Mouse (Mus musculus) hindbrain, embryonic 12.5 days (tissue): ENCODE measurements around the gene Sdk2. TPM values are rescaled to one million over a fixed set of nuclear protein-coding genes. Genes with fewer than 3 reads are reported as not detected.
A peak's percentile ranks its signal among the peaks of the same experiment; 100 is the strongest.

Experiments
- ATAC-seq: fragments of 200-750 bp; cut with Nextera tagmentation; 2 replicates; pipeline ENCODE4 v1.8.0; 2017; ENCODE audit warnings: moderate TSS enrichment; ENCODE audit not compliant: low FRiP score
- H3K27ac ChIP-seq: fragments of 300-500 bp; sonication (generic); 2 replicates; pipeline ENCODE4 v1.5.1; 2016; ENCODE audit warnings: mild to moderate bottlenecking
- H3K27me3 ChIP-seq: fragments of 300-500 bp; sonication (generic); 2 replicates; pipeline ENCODE4 v1.6.1; 2016; ENCODE audit warnings: mild to moderate bottlenecking
- H3K36me3 ChIP-seq: fragments of 300-500 bp; sonication (generic); 2 replicates; pipeline ENCODE4 v1.6.1; 2016; ENCODE audit warnings: mild to moderate bottlenecking
- H3K4me1 ChIP-seq: fragments of 300-500 bp; sonication (generic); 2 replicates; pipeline ENCODE4 v1.6.1; 2016
- H3K4me2 ChIP-seq: fragments of 300-500 bp; sonication (generic); replicated peaks from 2 replicates; pipeline ENCODE4 v1.6.1; 2016; ENCODE audit warnings: mild to moderate bottlenecking
- H3K4me3 ChIP-seq: fragments of 300-500 bp; sonication (generic); 2 replicates; pipeline ENCODE4 v1.5.1; 2016; ENCODE audit warnings: mild to moderate bottlenecking
- H3K9ac ChIP-seq: fragments of 300-500 bp; sonication (generic); 2 replicates; pipeline ENCODE4 v1.6.1; 2016; ENCODE audit warnings: mild to moderate bottlenecking, moderate library complexity
- H3K9me3 ChIP-seq: fragments of 300-500 bp; sonication (generic); replicated peaks from 2 replicates; pipeline ENCODE4 v1.6.1; 2016; ENCODE audit warnings: mild to moderate bottlenecking
- WGBS: fragments of 180-500 bp; shearing (Covaris S2); methylation state at CpG from one replicate; pipeline ENCODE4 v1.1.7; 2016; 5-methylcytosine and 5-hydroxymethylcytosine counted together
- polyA plus RNA-seq: library from polyadenylated mRNA; unstranded; fragments of >200 nt; fragmentation: Nextera tagmentation; extraction: Ambion mirVana; gene quantifications from 2 replicates; pipeline ENCODE4 v1.2.1, GENCODE M21; 2016

Gene Sdk2
- polyA plus RNA-seq, 1 experiment from 2014 or later, result 7.1 TPM

DNA sequence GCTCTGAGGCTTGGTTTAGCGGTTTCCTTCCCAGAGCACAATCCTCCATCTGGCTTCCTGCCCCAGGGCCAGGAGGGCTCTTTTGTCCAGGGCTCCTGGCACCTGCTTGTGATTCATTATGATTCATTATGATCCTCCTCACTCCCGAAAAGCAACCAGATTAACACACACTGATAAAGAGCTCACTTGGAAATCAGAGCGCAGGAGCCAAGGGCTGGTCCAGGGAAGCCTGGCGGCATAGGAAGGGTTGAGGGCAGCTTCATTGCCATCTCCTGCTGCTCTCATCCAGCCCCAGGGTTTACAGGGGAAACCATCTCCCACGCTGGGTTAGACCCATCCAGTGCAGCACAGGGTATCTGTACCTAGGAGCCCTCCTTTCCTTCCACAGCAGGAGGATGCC lies 143.7 kb downstream of the Sdk2 start:
- no peaks in the 10 kb centered on the region for H3K27me3 ChIP-seq
- 0 out of 2 replicates have a peak overlapping the region, but pooled peaks have one; percentile 23 for H3K27ac ChIP-seq
- no peak overlapping the region for H3K4me3 ChIP-seq
- H3K9me3 ChIP-seq, result no peaks in the 10 kb centered on the region
- no peaks in the 10 kb centered on the region for H3K36me3 ChIP-seq
- WGBS, result 38% methylated on average over 5 of the region's 5 CpGs
- H3K4me2 ChIP-seq, result no peak overlapping the region
- peak; percentile 72 for ATAC-seq
- no peak overlapping the region for H3K9ac ChIP-seq
- H3K4me1 ChIP-seq, result peaks cover 23% of the 10 kb centered on the region

DNA sequence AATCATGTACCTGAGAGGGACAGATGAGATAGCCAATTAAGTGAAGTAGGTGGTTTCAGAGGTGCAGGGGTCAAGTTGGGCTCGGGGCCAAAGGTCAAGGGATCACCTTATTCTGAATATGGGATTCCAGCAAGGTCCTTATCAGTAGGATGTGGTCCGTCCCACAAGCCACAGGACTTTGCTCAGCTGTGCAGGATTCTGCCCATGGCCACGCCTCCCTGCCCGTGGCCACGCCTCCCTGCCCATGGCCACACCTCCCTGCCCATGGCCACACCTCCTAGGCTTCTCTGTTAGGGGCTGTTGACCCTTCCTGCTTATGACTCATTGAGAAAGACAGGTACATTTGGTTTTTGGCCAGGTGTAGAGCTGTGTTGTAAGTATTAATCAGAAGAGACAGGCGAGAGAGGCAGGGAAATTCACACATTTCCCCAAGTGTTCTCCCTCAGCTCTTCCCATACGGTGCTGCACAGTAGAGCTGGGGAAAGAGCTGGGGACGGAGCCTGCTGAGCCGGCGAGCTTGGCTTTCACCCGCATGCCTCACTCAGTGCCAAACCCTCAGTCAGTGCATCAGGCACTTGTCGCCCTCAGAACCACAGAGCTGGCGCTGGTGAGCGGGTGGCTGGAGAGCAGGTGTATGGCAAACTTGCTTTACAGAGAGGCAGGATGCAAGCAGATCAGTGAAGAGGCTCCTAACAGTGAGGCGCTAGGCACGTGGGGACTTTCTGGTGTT lies 163.6 kb downstream of the Sdk2 start:
- H3K4me1 ChIP-seq, result peaks cover 5% of the 10 kb centered on the region
- no peak overlapping the region for H3K4me2 ChIP-seq
- 77% methylated on average over 16 of the region's 16 CpGs for WGBS
- no peaks in the 10 kb centered on the region for H3K9me3 ChIP-seq
- no peak overlapping the region for H3K4me3 ChIP-seq
- no peak for ATAC-seq
- no peak overlapping the region for H3K27ac ChIP-seq
- H3K9ac ChIP-seq, result no peak overlapping the region
- no peaks in the 10 kb centered on the region for H3K27me3 ChIP-seq
- no peaks in the 10 kb centered on the region for H3K36me3 ChIP-seq

DNA sequence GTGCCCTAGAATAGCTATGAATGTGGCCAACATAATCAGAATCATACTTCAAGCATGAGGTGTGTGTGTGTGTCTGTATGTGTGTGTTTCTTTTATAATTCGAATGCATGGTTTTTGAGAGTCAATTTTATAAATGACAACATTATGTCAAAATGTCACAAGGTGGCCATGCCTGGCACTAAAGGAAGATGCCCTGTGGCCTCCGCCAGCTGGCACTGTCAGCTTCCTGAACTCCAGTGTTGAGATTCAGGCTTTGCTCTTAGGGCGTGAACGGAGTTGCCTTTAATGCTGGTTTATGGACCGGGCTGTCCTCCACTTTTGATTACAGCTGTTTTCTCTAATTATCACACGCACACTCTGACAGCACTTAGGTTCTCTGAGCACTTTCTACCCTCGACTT lies 164.9 kb downstream of the Sdk2 start:
- H3K4me2 ChIP-seq, result no peak overlapping the region
- H3K4me3 ChIP-seq, result no peak overlapping the region
- H3K27ac ChIP-seq, result no peak overlapping the region
- no peaks in the 10 kb centered on the region; the same call in 1 of the 2 replicates for H3K27me3 ChIP-seq
- 0 out of 2 replicates have a peak, but pooled peaks cover 4% of the 10 kb centered on the region for H3K4me1 ChIP-seq
- no peaks in the 10 kb centered on the region for H3K36me3 ChIP-seq
- 93% methylated on average over 7 of the region's 7 CpGs for WGBS
- ATAC-seq, result no peak
- H3K9ac ChIP-seq, result no peak overlapping the region
- H3K9me3 ChIP-seq, result no peaks in the 10 kb centered on the region

DNA sequence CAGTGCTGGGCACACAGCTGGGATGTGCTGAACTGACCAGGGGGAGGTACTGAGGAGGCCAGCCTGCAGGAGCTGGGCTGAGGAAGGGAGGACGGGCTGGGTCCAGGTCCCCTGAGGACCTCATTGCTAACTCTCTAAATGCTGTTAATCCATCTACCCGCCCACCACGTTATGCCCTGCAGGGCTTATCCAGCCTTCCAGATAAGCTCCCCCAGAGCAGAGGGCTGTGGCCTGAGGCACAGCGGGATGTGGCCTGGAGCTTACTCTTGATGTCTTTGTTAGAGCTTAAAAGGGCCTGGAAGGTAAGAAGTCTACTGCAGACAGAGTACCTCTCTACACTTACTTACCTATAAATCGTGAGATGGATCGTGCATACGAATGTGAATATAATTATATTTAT lies 168.2 kb downstream of the Sdk2 start:
- Histone ChIP-seq H3K4me1 (0 out of 2 replicates have a peak, but pooled peaks cover 4% of the 10 kb centered on the region), H3K27ac (no peak overlapping the region), H3K9ac (no peak overlapping the region), H3K36me3 (no peaks in the 10 kb centered on the region), H3K4me2 (no peak overlapping the region), H3K4me3 (no peak overlapping the region), H3K9me3 (no peaks in the 10 kb centered on the region), H3K27me3 (no peaks in the 10 kb centered on the region; the same call in 1 of the 2 replicates)
- WGBS, result 47% methylated on average over 7 of the region's 7 CpGs
- ATAC-seq, result no peak

DNA sequence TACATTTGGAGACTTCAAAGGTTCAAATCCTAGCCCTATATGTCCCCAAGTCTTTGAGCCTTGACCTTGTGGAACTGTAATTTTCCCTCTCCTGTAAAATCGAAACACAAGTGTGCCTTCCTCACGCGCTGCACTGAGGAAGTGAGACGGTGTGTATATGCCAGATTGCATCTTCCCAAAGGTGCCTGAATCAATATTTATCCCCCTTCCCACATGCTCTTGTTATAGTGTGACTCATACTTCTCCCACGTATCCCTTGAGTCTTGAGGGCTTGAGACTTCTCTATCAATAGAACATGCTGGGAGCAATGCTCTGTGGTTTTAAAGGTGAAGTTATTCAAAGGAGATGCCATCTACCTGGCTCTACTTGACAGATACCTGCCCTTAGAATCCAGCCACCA lies 170.8 kb downstream of the Sdk2 start:
- no peak overlapping the region for H3K4me3 ChIP-seq
- H3K4me2 ChIP-seq, result no peak overlapping the region
- peaks cover 22% of the 10 kb centered on the region for H3K4me1 ChIP-seq
- 93% methylated on average over 5 of the region's 5 CpGs for WGBS
- no peak for ATAC-seq
- H3K36me3 ChIP-seq, result no peaks in the 10 kb centered on the region
- no peak overlapping the region for H3K9ac ChIP-seq
- no peaks in the 10 kb centered on the region for H3K9me3 ChIP-seq
- H3K27me3 ChIP-seq, result no peaks in the 10 kb centered on the region; the same call in 1 of the 2 replicates
- no peak overlapping the region for H3K27ac ChIP-seq

DNA sequence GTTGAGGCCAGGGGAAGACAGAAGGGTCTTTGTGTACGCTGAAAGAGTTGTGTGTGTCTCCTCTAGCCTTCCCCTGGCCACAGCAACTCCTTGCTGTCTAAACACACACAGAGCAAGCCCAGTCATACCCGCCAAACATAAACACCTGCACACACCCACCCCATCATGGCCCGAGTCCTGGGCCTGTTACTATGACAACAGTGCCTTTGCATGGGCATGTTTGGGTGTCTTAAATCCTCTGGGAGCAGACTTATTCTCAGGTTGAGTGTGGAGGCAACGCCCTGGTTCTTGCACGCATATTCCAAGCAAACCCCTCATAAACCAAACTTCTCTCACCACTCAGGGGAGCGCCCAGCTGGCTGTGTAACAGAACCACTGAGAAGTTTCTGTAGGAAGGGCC lies 173.9 kb downstream of the Sdk2 start:
- 76% methylated on average over 6 of the region's 6 CpGs for WGBS
- H3K4me2 ChIP-seq, result no peak overlapping the region
- peaks cover 18% of the 10 kb centered on the region for H3K4me1 ChIP-seq
- no peaks in the 10 kb centered on the region; the same call in 1 of the 2 replicates for H3K27me3 ChIP-seq
- no peaks in the 10 kb centered on the region for H3K36me3 ChIP-seq
- no peaks in the 10 kb centered on the region for H3K9me3 ChIP-seq
- H3K27ac ChIP-seq, result no peak overlapping the region
- H3K9ac ChIP-seq, result no peak overlapping the region
- no peak for ATAC-seq
- H3K4me3 ChIP-seq, result no peak overlapping the region

DNA sequence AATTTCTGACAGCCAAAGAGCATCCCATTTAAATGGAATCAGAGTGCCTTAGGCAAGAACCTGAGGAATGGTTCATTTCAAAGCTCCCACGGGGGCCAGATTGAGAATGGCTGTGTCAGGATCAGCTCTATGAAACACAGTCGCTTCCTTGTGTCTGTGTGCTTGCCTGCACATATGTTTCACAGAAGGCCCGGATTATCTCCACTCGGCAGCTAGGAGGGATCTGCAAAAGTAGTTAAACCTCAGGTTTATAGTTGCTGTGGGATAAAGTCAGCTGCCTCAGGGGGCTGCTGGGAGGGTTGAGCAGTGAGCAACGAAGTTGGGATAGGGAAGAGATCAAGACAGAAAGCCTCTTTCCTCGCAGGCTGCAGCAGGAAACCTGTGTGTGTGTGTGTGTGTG lies 174.8 kb downstream of the Sdk2 start:
- no peaks in the 10 kb centered on the region for H3K36me3 ChIP-seq
- H3K27ac ChIP-seq, result peak overlapping the region; percentile 18; the same call in 1 of the 2 replicates
- no peak overlapping the region for H3K9ac ChIP-seq
- H3K27me3 ChIP-seq, result no peaks in the 10 kb centered on the region
- WGBS, result 56% methylated on average over 6 of the region's 6 CpGs
- no peak for ATAC-seq
- peaks cover 18% of the 10 kb centered on the region for H3K4me1 ChIP-seq
- no peak overlapping the region for H3K4me3 ChIP-seq
- H3K4me2 ChIP-seq, result no peak overlapping the region
- H3K9me3 ChIP-seq, result no peaks in the 10 kb centered on the region

DNA sequence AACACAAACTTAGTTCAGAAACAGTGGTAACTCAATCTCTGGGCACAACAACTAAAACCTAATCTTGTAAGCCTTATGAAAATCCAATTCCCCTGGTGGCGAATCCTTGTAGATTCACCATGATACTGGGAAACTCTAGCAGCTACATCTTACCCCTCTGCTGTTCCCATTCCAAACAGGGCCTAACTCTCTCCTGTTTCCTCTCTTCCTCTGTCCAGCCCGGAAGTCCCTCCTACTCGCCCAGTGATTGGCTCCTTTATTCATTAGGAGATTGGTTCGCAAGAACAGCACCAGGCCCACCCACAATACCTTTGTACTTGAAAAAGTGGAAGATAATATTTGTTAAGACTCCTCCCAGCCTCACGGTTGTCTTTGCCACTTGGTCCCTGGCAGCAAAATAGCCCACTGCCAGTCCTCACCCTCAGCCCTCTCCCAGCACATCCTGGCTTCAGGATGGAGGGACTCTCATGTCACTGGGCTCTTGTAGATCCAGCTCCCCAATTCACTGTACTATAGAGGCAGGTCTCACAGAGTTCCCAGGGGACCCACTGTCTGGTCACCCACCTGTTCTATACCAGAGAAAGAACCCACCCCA lies 178.6 kb downstream of the Sdk2 start:
- Histone ChIP-seq H3K4me3 (no peak overlapping the region), H3K27ac (no peak overlapping the region), H3K4me1 (peaks cover 15% of the 10 kb centered on the region), H3K36me3 (no peaks in the 10 kb centered on the region), H3K9ac (no peak overlapping the region), H3K4me2 (no peak overlapping the region), H3K27me3 (no peaks in the 10 kb centered on the region), H3K9me3 (no peaks in the 10 kb centered on the region)
- no peak for ATAC-seq
- 83% methylated on average over 5 of the region's 5 CpGs for WGBS

DNA sequence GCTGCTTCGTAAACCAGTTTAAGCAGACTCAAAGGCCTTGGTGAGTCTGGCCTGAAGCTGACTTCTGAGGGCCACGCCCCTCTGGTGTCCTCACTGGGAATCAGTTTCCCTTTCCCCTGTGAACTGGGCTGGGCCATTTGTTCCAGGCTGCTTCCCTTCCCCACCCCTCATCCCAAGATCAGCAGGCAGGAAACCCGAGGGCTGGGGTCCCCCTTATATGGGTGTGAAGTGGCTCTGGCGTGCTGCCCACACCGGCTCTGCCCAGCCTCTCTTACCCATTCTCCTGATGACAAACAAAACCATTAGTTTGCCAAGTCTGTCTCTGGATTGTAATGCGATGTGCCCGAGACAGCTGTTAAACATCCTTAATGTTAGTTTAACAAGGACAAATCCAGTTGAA lies 180.5 kb downstream of the Sdk2 start:
- H3K36me3 ChIP-seq, result no peaks in the 10 kb centered on the region
- no peaks in the 10 kb centered on the region for H3K27me3 ChIP-seq
- no peak overlapping the region for H3K4me3 ChIP-seq
- no peak overlapping the region for H3K4me2 ChIP-seq
- 79% methylated on average over 7 of the region's 7 CpGs for WGBS
- no peaks in the 10 kb centered on the region for H3K9me3 ChIP-seq
- H3K9ac ChIP-seq, result no peak overlapping the region
- H3K27ac ChIP-seq, result no peak overlapping the region
- H3K4me1 ChIP-seq, result no peaks in the 10 kb centered on the region
- ATAC-seq, result no peak

DNA sequence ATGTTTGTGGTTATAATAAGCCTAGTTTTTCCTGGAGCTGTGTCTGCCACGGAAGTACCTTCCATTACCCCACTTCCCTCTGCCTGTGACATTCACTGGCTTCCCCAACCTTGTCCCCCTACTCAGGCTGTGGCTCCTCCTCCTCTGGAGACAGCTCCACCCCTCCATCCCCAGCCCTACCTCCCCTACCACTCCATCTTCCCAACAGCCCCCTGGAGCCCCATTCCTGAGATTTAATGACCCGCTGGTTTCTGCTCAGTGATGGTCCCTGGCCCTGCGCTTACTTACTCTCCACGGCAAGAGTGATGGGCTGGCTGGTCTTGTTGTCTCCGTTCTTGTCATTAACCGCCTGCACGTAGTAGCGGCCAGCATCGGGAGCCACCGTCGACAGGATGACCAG lies 181.9 kb downstream of the Sdk2 start:
- Histone ChIP-seq H3K4me3 (no peak overlapping the region), H3K36me3 (no peaks in the 10 kb centered on the region), H3K9me3 (no peaks in the 10 kb centered on the region), H3K4me2 (no peak overlapping the region), H3K27ac (no peak overlapping the region), H3K27me3 (no peaks in the 10 kb centered on the region), H3K4me1 (no peaks in the 10 kb centered on the region), H3K9ac (no peak overlapping the region)
- 75% methylated on average over 11 of the region's 11 CpGs for WGBS
- no peak for ATAC-seq

DNA sequence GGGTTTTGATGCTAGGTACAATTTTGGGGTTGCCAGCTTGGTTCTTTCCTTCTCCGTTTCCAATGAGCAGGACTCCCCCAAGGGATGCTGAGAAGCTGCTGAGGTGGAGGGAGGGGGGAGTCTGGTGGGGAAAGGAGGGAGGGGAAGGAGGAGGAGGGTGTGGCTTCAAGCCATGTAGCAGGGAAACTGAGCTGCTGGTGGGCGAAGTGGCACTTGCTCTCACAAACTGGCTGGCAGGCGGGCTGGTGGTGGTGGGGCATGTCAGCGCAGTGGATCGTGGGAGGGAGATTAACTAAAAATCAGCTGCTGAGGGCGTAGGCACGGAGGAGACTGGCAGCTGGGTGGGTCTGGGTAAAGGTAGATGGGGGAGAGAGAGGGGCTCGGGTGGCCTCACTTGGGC lies 183.8 kb downstream of the Sdk2 start:
- Histone ChIP-seq H3K4me1 (no peaks in the 10 kb centered on the region), H3K36me3 (no peaks in the 10 kb centered on the region), H3K4me3 (no peak overlapping the region), H3K27me3 (no peaks in the 10 kb centered on the region), H3K9me3 (no peaks in the 10 kb centered on the region), H3K27ac (no peak overlapping the region), H3K4me2 (no peak overlapping the region), H3K9ac (no peak overlapping the region)
- WGBS, result 78% methylated on average over 8 of the region's 8 CpGs
- no peak for ATAC-seq

DNA sequence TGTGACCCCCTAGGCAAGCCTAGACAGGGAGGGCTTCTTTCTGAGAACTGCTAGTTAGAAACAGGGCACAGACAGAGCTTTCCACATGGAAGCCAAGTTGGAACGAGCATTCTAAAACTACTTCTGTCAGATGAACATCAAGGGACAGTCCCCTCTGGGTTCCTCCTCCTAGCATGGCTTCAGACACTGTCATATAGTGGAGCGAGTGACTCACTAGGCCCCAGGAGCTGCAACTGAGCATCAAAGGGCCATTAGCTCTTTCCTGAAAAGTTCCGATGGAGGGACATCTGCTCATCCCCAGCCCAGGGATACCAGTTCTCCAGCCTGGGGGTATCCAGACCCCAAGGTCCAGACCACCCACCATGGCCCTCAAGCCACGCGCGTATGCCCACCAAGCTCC lies 185.0 kb downstream of the Sdk2 start:
- H3K4me2 ChIP-seq, result no peak overlapping the region
- no peaks in the 10 kb centered on the region for H3K27me3 ChIP-seq
- no peaks in the 10 kb centered on the region for H3K36me3 ChIP-seq
- H3K4me3 ChIP-seq, result no peak overlapping the region
- no peaks in the 10 kb centered on the region for H3K9me3 ChIP-seq
- 88% methylated on average over 6 of the region's 6 CpGs for WGBS
- ATAC-seq, result no peak
- H3K9ac ChIP-seq, result no peak overlapping the region
- H3K27ac ChIP-seq, result no peak overlapping the region
- no peaks in the 10 kb centered on the region for H3K4me1 ChIP-seq

DNA sequence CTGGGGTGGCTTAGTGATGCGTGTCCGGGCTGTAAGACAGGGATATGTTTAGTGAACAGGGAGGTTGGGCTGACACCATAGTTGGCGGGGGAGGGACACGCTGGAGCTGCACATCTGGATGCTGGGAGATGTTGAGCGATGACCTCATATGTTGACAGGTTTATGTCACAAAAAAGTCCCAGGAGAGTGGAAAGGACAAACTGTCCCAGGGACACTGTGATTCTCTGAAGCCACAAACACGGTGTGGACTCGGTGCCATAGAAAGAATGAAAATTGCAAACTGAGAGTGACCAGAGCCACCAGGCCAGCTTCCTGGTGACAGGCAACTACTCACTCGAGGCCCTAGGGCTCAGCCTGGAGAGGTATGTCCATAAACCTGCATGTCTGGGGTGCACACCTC lies 199.8 kb downstream of the Sdk2 start:
- 92% methylated on average over 8 of the region's 8 CpGs for WGBS
- Histone ChIP-seq H3K4me2 (no peak overlapping the region), H3K9me3 (no peaks in the 10 kb centered on the region), H3K27ac (no peak overlapping the region), H3K4me1 (0 out of 2 replicates have a peak, but pooled peaks cover 4% of the 10 kb centered on the region), H3K4me3 (no peak overlapping the region), H3K9ac (no peak overlapping the region), H3K36me3 (no peaks in the 10 kb centered on the region), H3K27me3 (no peaks in the 10 kb centered on the region)
- no peak for ATAC-seq
